ENCODE assay signal across 14 mouse cellular contexts in the genomic region with DNA sequence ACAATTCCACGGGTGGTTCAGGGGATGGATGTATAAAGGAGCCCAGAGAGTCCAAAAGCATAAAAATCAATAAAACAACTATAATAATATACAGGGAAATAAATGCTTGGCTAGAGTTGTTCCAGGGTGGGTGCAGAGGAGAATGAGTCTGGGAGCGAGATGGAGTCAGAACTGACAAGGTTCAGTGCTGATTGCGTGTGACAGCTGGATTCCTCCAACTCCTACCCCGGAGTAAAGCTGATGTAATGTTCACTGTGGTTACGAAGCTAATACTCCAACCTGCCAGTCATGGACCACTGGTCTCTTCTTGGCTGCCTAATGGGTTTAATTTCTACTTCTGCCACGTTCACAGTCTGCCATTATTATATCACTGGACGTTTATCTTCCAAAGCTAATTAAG. TPM values are rescaled to one million over a fixed set of nuclear protein-coding genes. Genes with fewer than 3 reads are reported as not detected.
"Had no signal": no experiment of that assay in that cellular context is flagged by ENCODE, and none has a peak within 500 bp of the region (broad histone marks: within the 10 kb centered on the region; RNA-seq: fewer than 3 reads in every experiment).

No protein-coding gene starts in this region.

- H3K4me2 ChIP-seq: lung, embryonic 14.5 days; midbrain, embryonic 12.5 days; neural tube, embryonic 12.5 days; stomach, embryonic 15.5 days had no signal

- H3K36me3 ChIP-seq: midbrain, embryonic 10.5 days; midbrain, embryonic 12.5 days; neural tube, embryonic 12.5 days; stomach, embryonic 15.5 days had no signal

- DNase-seq: lung, adult 18-20 months; lung, postnatal 10 days; lung, postnatal 4 days; midbrain, embryonic 14.5 days; right cerebral cortex, postnatal 14 days; thymus, adult 2 months; thymus, postnatal 25 days; thymus, postnatal 4 days had no signal

- H3K4me3 ChIP-seq: midbrain, embryonic 10.5 days; midbrain, embryonic 12.5 days; neural tube, embryonic 12.5 days; stomach, embryonic 15.5 days had no signal

RNA-seq across cellular contexts. Expression of gene Shisa6, which starts 36.5 kb away (rescaled TPM):
- polyA plus RNA-seq: liver, embryonic 16.5 days had no signal
